Mouse (Mus musculus): ENCODE measurements at regions not wholly inside any gene's neighbourhood (a gene's known extent, or its start where the extent isn't known, plus 50 kb on each side); places are given as distances from the start of the nearest gene placed in this dataset.

DNA sequence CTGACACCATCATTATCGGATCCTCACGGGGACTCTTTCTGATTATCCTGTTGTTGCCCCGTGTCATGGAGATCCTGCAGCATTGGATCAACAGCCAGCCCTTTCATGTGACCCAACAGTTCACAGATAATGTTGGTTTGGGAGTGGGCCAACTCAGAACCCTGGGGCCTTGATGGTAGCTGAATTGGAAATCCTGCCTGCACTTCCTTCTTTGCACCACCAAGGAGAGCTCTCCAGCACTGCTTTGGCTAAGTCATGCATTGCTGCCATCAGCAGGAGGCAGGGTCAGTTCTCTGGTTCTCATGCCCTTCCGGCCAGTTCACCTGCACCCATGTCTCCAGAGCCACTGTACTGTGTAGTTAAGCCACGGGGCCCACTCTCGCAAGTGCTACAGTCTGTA lies 225.6 kb downstream of the Fam173b start:
- TF ChIP-seq CTCF (conservative IDR thresholded peaks at IDR 0.05; ENCODE audit: insufficient read depth, insufficient read length, low read depth, low read length) = no peak
- TF ChIP-seq POLR2A (IDR thresholded peaks at IDR 0.05; ENCODE audit: low read depth, low read length) = no peak
- H3K36me3 ChIP-seq (ENCODE audit: control insufficient read depth, insufficient read depth, low read length) = no peaks in the 10 kb centered on the region
- H3K27me3 ChIP-seq (replicated peaks; ENCODE audit: control insufficient read depth, insufficient read depth, low read length) = no peaks in the 10 kb centered on the region
- H3K4me3 ChIP-seq (ENCODE audit: insufficient read depth, low read depth, low read length) = no peak overlapping the region
- H3K4me1 ChIP-seq (ENCODE audit: control insufficient read depth, insufficient read depth, low read length) = no peaks in the 10 kb centered on the region
- peak; percentile 18 for DNase-seq
- H3K27ac ChIP-seq (ENCODE audit: insufficient read depth, low read depth, low read length) = no peak overlapping the region
- 90% methylated on average over 6 of the region's 6 CpGs for WGBS

GRCm38 (mm10) chr15:31841519-31841918 lies 239.9 kb downstream of the Fam173b start:
- TF ChIP-seq CTCF (conservative IDR thresholded peaks at IDR 0.05; ENCODE audit: insufficient read depth, insufficient read length, low read depth, low read length) (no peak), POLR2A (IDR thresholded peaks at IDR 0.05; ENCODE audit: low read depth, low read length) (no peak)
- 82% methylated on average over 1 of the region's 1 CpGs for WGBS

DNA sequence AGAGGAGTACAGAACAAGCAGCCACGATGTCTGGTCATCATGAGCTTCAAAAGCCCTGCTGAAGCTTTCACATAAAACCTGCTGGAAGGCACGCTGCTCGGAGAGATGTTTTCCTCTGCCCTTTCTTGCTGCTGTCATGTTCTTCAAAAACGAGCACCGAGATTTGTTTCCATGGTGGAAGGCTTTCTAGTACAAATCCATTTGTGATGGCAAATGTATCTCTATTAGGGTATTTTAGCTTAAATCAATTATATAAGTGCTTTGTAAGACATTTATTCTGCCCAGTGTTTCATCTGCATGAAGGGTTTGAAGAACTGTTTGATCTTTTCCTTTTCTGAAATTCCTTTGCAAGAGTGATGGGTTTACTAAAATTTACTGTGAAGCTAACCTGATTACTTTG lies 253.1 kb downstream of the Fam173b start:
- H3K36me3 ChIP-seq (ENCODE audit: control insufficient read depth, insufficient read depth, low read length) = no peaks in the 10 kb centered on the region
- WGBS = 81% methylated on average over 5 of the region's 5 CpGs
- no peak overlapping the region for H3K4me3 ChIP-seq (ENCODE audit: insufficient read depth, low read depth, low read length)
- no peak overlapping the region for H3K27ac ChIP-seq (ENCODE audit: insufficient read depth, low read depth, low read length)
- H3K4me1 ChIP-seq (ENCODE audit: control insufficient read depth, insufficient read depth, low read length) = no peaks in the 10 kb centered on the region
- no peak for TF ChIP-seq POLR2A (IDR thresholded peaks at IDR 0.05; ENCODE audit: low read depth, low read length)
- TF ChIP-seq CTCF (conservative IDR thresholded peaks at IDR 0.05; ENCODE audit: insufficient read depth, insufficient read length, low read depth, low read length) = no peak
- H3K27me3 ChIP-seq (replicated peaks; ENCODE audit: control insufficient read depth, insufficient read depth, low read length) = no peaks in the 10 kb centered on the region
- DNase-seq = no peak

More at GRCm38 (mm10) chr15:31841519-31841918, 239.9 kb downstream of the Fam173b start:
- Histone ChIP-seq H3K27me3 (replicated peaks; ENCODE audit: control insufficient read depth, insufficient read depth, low read length) (no peaks in the 10 kb centered on the region), H3K4me3 (ENCODE audit: insufficient read depth, low read depth, low read length) (no peak overlapping the region), H3K27ac (ENCODE audit: insufficient read depth, low read depth, low read length) (no peak overlapping the region), H3K4me1 (ENCODE audit: control insufficient read depth, insufficient read depth, low read length) (no peaks in the 10 kb centered on the region), H3K36me3 (ENCODE audit: control insufficient read depth, insufficient read depth, low read length) (no peaks in the 10 kb centered on the region)
- no peak for DNase-seq

- no peak for DNase-seq
- no peaks in the 10 kb centered on the region for H3K36me3 ChIP-seq (ENCODE audit: control insufficient read depth, insufficient read depth, low read length)
- no peak overlapping the region for H3K27ac ChIP-seq (ENCODE audit: insufficient read depth, low read depth, low read length)
- H3K4me3 ChIP-seq (ENCODE audit: insufficient read depth, low read depth, low read length) = no peak overlapping the region
- no peaks in the 10 kb centered on the region for H3K4me1 ChIP-seq (ENCODE audit: control insufficient read depth, insufficient read depth, low read length)
- TF ChIP-seq CTCF (conservative IDR thresholded peaks at IDR 0.05; ENCODE audit: insufficient read depth, insufficient read length, low read depth, low read length) (no peak), POLR2A (IDR thresholded peaks at IDR 0.05; ENCODE audit: low read depth, low read length) (no peak)
- 76% methylated on average over 3 of the region's 3 CpGs for WGBS
- H3K27me3 ChIP-seq (replicated peaks; ENCODE audit: control insufficient read depth, insufficient read depth, low read length) = no peaks in the 10 kb centered on the region
Observed at GRCm38 (mm10) chr15:31855188-31855587, 253.5 kb downstream of the Fam173b start.

- WGBS = 55% methylated on average over 3 of the region's 3 CpGs
- H3K4me3 ChIP-seq (ENCODE audit: insufficient read depth, low read depth, low read length) = no peak overlapping the region
Observed at GRCm38 (mm10) chr15:31869100-31869499, 267.4 kb downstream of the Fam173b start.

DNA sequence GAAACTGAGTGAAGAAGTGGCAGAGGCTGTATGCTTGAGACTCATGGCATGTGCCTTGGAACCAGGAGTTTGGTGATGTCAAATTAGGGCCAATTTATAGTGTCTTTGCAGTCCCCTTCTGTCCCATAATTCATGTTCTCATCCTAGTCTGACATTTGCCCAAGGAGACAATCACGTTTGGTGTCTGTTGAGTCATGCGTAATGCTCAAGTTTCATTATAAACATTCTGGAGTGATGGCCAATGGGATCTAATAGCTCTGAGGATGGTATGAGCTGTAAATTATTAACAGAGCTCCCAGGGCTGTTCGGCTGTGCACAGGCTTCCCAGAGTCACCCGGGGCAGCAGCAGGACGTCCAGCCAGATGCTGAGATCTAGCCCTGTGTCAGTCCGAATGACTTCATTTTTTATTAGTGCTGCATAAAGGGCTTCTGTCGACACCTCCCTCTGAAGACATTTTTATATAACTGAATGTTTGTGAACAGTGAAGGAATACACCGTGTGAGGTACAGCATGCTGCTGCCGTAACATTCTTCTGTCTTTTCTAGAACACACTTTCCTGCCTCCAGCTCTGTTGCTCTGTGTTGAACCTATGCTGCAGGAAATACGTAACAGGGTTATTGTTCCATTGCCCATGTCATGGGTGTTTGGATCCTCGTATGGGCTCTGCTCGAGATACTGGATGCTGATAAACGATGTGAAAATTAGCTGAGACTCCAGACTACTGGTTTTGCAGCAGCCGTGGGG lies 268.2 kb downstream of the Fam173b start:
- Histone ChIP-seq H3K36me3 (ENCODE audit: control insufficient read depth, insufficient read depth, low read length) (no peaks in the 10 kb centered on the region), H3K4me1 (ENCODE audit: control insufficient read depth, insufficient read depth, low read length) (no peaks in the 10 kb centered on the region; the same call in 1 of the 2 replicates), H3K27me3 (replicated peaks; ENCODE audit: control insufficient read depth, insufficient read depth, low read length) (no peaks in the 10 kb centered on the region), H3K27ac (ENCODE audit: insufficient read depth, low read depth, low read length) (no peak overlapping the region), H3K4me3 (ENCODE audit: insufficient read depth, low read depth, low read length) (no peak overlapping the region)
- DNase-seq = peak; percentile 51
- WGBS = 25% methylated on average over 14 of the region's 14 CpGs
- TF ChIP-seq CTCF (conservative IDR thresholded peaks at IDR 0.05; ENCODE audit: insufficient read depth, insufficient read length, low read depth, low read length) = no peak
- no peak for TF ChIP-seq POLR2A (IDR thresholded peaks at IDR 0.05; ENCODE audit: low read depth, low read length)

More at GRCm38 (mm10) chr15:31869100-31869499, 267.4 kb downstream of the Fam173b start:
- Histone ChIP-seq H3K4me1 (ENCODE audit: control insufficient read depth, insufficient read depth, low read length) (no peaks in the 10 kb centered on the region; the same call in 1 of the 2 replicates), H3K36me3 (ENCODE audit: control insufficient read depth, insufficient read depth, low read length) (no peaks in the 10 kb centered on the region), H3K27ac (ENCODE audit: insufficient read depth, low read depth, low read length) (no peak overlapping the region), H3K27me3 (replicated peaks; ENCODE audit: control insufficient read depth, insufficient read depth, low read length) (no peaks in the 10 kb centered on the region)
- TF ChIP-seq POLR2A (IDR thresholded peaks at IDR 0.05; ENCODE audit: low read depth, low read length) (no peak), CTCF (conservative IDR thresholded peaks at IDR 0.05; ENCODE audit: insufficient read depth, insufficient read length, low read depth, low read length) (no peak)
- no peak for DNase-seq

DNA sequence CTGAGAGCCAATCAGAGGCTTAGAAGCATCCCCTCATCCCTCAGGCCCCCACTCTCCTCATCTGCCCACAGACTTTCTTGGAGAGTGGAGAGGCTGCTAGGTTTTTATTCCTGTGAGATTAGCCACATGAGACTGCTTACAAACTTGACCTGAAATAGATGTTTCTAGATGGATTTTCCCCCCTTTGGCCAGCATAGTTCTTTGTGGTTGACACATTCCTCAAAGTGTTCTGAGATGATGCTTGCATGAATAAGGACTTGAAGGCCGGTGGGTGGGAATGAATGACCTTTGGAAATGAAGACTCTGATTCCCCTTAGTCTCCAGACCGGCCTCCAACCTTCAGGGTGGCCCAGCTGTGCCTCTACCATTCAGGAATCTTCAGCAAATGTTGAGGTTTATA lies 273.8 kb downstream of the Fam173b start:
- WGBS = 82% methylated on average over 2 of the region's 2 CpGs
- H3K4me1 ChIP-seq (ENCODE audit: control insufficient read depth, insufficient read depth, low read length) = no peaks in the 10 kb centered on the region
- TF ChIP-seq POLR2A (IDR thresholded peaks at IDR 0.05; ENCODE audit: low read depth, low read length) = no peak
- TF ChIP-seq CTCF (conservative IDR thresholded peaks at IDR 0.05; ENCODE audit: insufficient read depth, insufficient read length, low read depth, low read length) = no peak
- H3K4me3 ChIP-seq (ENCODE audit: insufficient read depth, low read depth, low read length) = no peak overlapping the region
- DNase-seq = no peak
- H3K27me3 ChIP-seq (replicated peaks; ENCODE audit: control insufficient read depth, insufficient read depth, low read length) = no peaks in the 10 kb centered on the region
- no peak overlapping the region for H3K27ac ChIP-seq (ENCODE audit: insufficient read depth, low read depth, low read length)
- no peaks in the 10 kb centered on the region for H3K36me3 ChIP-seq (ENCODE audit: control insufficient read depth, insufficient read depth, low read length)
